Mouse (Mus musculus) spleen, postnatal 36 days (tissue): Measurements from ENCODE around the gene Bach2.

ENCODE experiments used
- DNase-seq, 2 experiments: peaks; one replicate each; pipeline ENCODE4 v3.0.0; 2022; ENCODE audit warnings: low spot score in 2 of 2, mixed read lengths in 1 of 2

Bach2 gene

GRCm38 (mm10) chr4:32526228-32526836, 287.7 kb downstream of the Bach2 start:
- DNase-seq, result no peak

GRCm38 (mm10) chr4:32529443-32529995, 290.9 kb downstream of the Bach2 start:
- no peak for DNase-seq

GRCm38 (mm10) chr4:32530421-32530920, 291.9 kb downstream of the Bach2 start:
- no peak for DNase-seq

- DNase-seq, result no peak
Observed at GRCm38 (mm10) chr4:32530921-32531846, 292.6 kb downstream of the Bach2 start.

GRCm38 (mm10) chr4:32532079-32532478, 293.5 kb downstream of the Bach2 start:
- no peak for DNase-seq

GRCm38 (mm10) chr4:32533735-32534134, 295.1 kb downstream of the Bach2 start:
- DNase-seq, result no peak

- no peak for DNase-seq
Observed at GRCm38 (mm10) chr4:32535626-32536025, 297.0 kb downstream of the Bach2 start.

- DNase-seq, result no peak
Observed at GRCm38 (mm10) chr4:32536870-32537508, 298.4 kb downstream of the Bach2 start.

- no peak for DNase-seq
Observed at GRCm38 (mm10) chr4:32538088-32538487, 299.5 kb downstream of the Bach2 start.

- DNase-seq, result no peak
Observed at GRCm38 (mm10) chr4:32538488-32538887, 299.9 kb downstream of the Bach2 start.

- DNase-seq, result no peak
Observed at GRCm38 (mm10) chr4:32538987-32539386, 300.4 kb downstream of the Bach2 start.

- no peak for DNase-seq
Observed at GRCm38 (mm10) chr4:32544821-32545545, 306.4 kb downstream of the Bach2 start.

GRCm38 (mm10) chr4:32545548-32545947, 306.9 kb downstream of the Bach2 start:
- DNase-seq, result no peak

GRCm38 (mm10) chr4:32549150-32549549, 310.5 kb downstream of the Bach2 start:
- DNase-seq, result no peak

GRCm38 (mm10) chr4:32551337-32551736, 312.7 kb downstream of the Bach2 start:
- DNase-seq, result no peak

- DNase-seq, result peak in 1 of 2 experiments; percentile 26
Observed at GRCm38 (mm10) chr4:32555506-32555905, 316.9 kb downstream of the Bach2 start.

GRCm38 (mm10) chr4:32560246-32560645, 321.6 kb downstream of the Bach2 start:
- peak; percentile 69 to 71 for DNase-seq

GRCm38 (mm10) chr4:32560724-32561554, 322.3 kb downstream of the Bach2 start:
- DNase-seq, result no peak

GRCm38 (mm10) chr4:32561555-32562095, 323.0 kb downstream of the Bach2 start:
- DNase-seq, result no peak
